Mouse (Mus musculus) megakaryocyte, embryonic 14.5 days (primary cell): ENCODE data around the gene Adcy6. TPM values are rescaled to one million over a fixed set of nuclear protein-coding genes. Genes with fewer than 3 reads are reported as not detected.
A peak's percentile ranks its signal among the peaks of the same experiment; 100 is the strongest.

Source experiments
- H3K27me3 ChIP-seq: replicated peaks from 2 replicates; pipeline ENCODE3; 2012; ENCODE audit warnings: inconsistent platforms
- H3K36me3 ChIP-seq: replicated peaks from 2 replicates; pipeline ENCODE3; 2012; ENCODE audit warnings: low read length, inconsistent platforms, mixed read lengths
- H3K4me1 ChIP-seq: 2 replicates; pipeline ENCODE4 v1.6.1; 2012; ENCODE audit warnings: inconsistent platforms
- H3K4me3 ChIP-seq: replicated peaks from 2 replicates; pipeline ENCODE3; 2012; ENCODE audit warnings: moderate library complexity, mild to moderate bottlenecking, inconsistent platforms
- H3K9me3 ChIP-seq: 2 replicates; pipeline ENCODE4 v1.6.1; 2012; ENCODE audit warnings: inconsistent platforms
- FLI1 ChIP-seq: IDR thresholded peaks from 2 replicates; pipeline ENCODE4 v1.6.1; 2012; ENCODE audit warnings: low read length, inconsistent platforms, mixed read lengths
- GATA1 ChIP-seq: IDR thresholded peaks from 3 replicates; pipeline ENCODE4 v1.6.1; 2012; ENCODE audit warnings: mixed read lengths, low read length, inconsistent platforms, borderline replicate concordance
- polyA plus RNA-seq: library from polyadenylated mRNA; stranded (reverse); fragments of >175 nt; gene quantifications from 2 replicates; pipeline ENCODE4 v1.2.3, GENCODE M21; 2012; ENCODE audit warnings: low replicate concordance; ENCODE audit not compliant: insufficient read depth

Adcy6 gene
- polyA plus RNA-seq, 1 experiment = 9.3 TPM

GRCm38 (mm10) chr15:98615751-98616150, 5.9 kb upstream of the Adcy6 start:
- H3K36me3 ChIP-seq = no peaks in the 10 kb centered on the region
- no peak overlapping the region for H3K4me3 ChIP-seq
- H3K9me3 ChIP-seq = peaks cover 17% of the 10 kb centered on the region
- peaks cover 57% of the 10 kb centered on the region for H3K27me3 ChIP-seq
- TF ChIP-seq FLI1 (no peak), GATA1 (no peak)
- peaks cover 26% of the 10 kb centered on the region for H3K4me1 ChIP-seq

- Histone ChIP-seq H3K9me3 (peaks cover 17% of the 10 kb centered on the region), H3K4me1 (peaks cover 31% of the 10 kb centered on the region), H3K36me3 (no peaks in the 10 kb centered on the region), H3K4me3 (no peak overlapping the region), H3K27me3 (peaks cover 57% of the 10 kb centered on the region)
- no peak for TF ChIP-seq GATA1
- TF ChIP-seq FLI1 = no peak
Measured at GRCm38 (mm10) chr15:98614971-98615370, 5.1 kb upstream of the Adcy6 start.

- peaks cover 35% of the 10 kb centered on the region for H3K4me1 ChIP-seq
- TF ChIP-seq FLI1 (no peak), GATA1 (no peak)
- H3K36me3 ChIP-seq = no peaks in the 10 kb centered on the region
- peaks cover 59% of the 10 kb centered on the region for H3K27me3 ChIP-seq
- H3K9me3 ChIP-seq = peaks cover 16% of the 10 kb centered on the region
- no peak overlapping the region for H3K4me3 ChIP-seq
Measured at GRCm38 (mm10) chr15:98614551-98614950, 4.7 kb upstream of the Adcy6 start.

- no peaks in the 10 kb centered on the region for H3K36me3 ChIP-seq
- H3K4me1 ChIP-seq = peaks cover 45% of the 10 kb centered on the region
- H3K27me3 ChIP-seq = peaks cover 59% of the 10 kb centered on the region
- peak overlapping the region; percentile 31 for H3K4me3 ChIP-seq
- no peaks in the 10 kb centered on the region for H3K9me3 ChIP-seq
- no peak for TF ChIP-seq FLI1
- no peak for TF ChIP-seq GATA1
Measured at GRCm38 (mm10) chr15:98612229-98612628, 2.4 kb upstream of the Adcy6 start.

- peak overlapping the region; percentile 96 for H3K4me3 ChIP-seq
- H3K36me3 ChIP-seq = no peaks in the 10 kb centered on the region
- peaks cover 53% of the 10 kb centered on the region for H3K27me3 ChIP-seq
- TF ChIP-seq GATA1 (no peak), FLI1 (no peak)
- H3K9me3 ChIP-seq = no peaks in the 10 kb centered on the region
- peaks cover 54% of the 10 kb centered on the region for H3K4me1 ChIP-seq
Measured at GRCm38 (mm10) chr15:98610131-98610633, 306 bp upstream of the Adcy6 start.

- Histone ChIP-seq H3K9me3 (no peaks in the 10 kb centered on the region), H3K36me3 (peaks cover 13% of the 10 kb centered on the region), H3K27me3 (peaks cover 52% of the 10 kb centered on the region), H3K4me1 (peaks cover 68% of the 10 kb centered on the region), H3K4me3 (peak overlapping the region; percentile 96)
- TF ChIP-seq FLI1 = no peak
- no peak for TF ChIP-seq GATA1
Measured at GRCm38 (mm10) chr15:98608784-98609250, 1.1 kb downstream of the Adcy6 start.

GRCm38 (mm10) chr15:98608058-98608783, 1.7 kb downstream of the Adcy6 start:
- Histone ChIP-seq H3K9me3 (no peaks in the 10 kb centered on the region), H3K36me3 (peaks cover 19% of the 10 kb centered on the region), H3K4me1 (peaks cover 74% of the 10 kb centered on the region), H3K27me3 (peaks cover 55% of the 10 kb centered on the region), H3K4me3 (peak overlapping the region; percentile 96)
- TF ChIP-seq GATA1 = no peak
- no peak for TF ChIP-seq FLI1

GRCm38 (mm10) chr15:98607557-98607956, 2.3 kb downstream of the Adcy6 start:
- peaks cover 55% of the 10 kb centered on the region for H3K27me3 ChIP-seq
- H3K4me3 ChIP-seq = peak overlapping the region; percentile 96
- H3K4me1 ChIP-seq = peaks cover 80% of the 10 kb centered on the region

GRCm38 (mm10) chr15:98606739-98607138, 3.1 kb downstream of the Adcy6 start:
- H3K9me3 ChIP-seq = no peaks in the 10 kb centered on the region
- TF ChIP-seq GATA1 (no peak), FLI1 (no peak)
- peaks cover 57% of the 10 kb centered on the region for H3K27me3 ChIP-seq
- H3K4me3 ChIP-seq = peak overlapping the region; percentile 96
- peaks cover 32% of the 10 kb centered on the region for H3K36me3 ChIP-seq
- H3K4me1 ChIP-seq = peaks cover 83% of the 10 kb centered on the region

More at GRCm38 (mm10) chr15:98607557-98607956, 2.3 kb downstream of the Adcy6 start:
- Histone ChIP-seq H3K36me3 (peaks cover 25% of the 10 kb centered on the region), H3K9me3 (no peaks in the 10 kb centered on the region)
- TF ChIP-seq GATA1 (no peak), FLI1 (no peak)

- TF ChIP-seq GATA1 (peak; percentile 42; the same call in 1 of the 3 replicates), FLI1 (no peak)
- H3K4me3 ChIP-seq = peak overlapping the region; percentile 96
- peaks cover 54% of the 10 kb centered on the region for H3K27me3 ChIP-seq
- peaks cover 39% of the 10 kb centered on the region for H3K36me3 ChIP-seq
- no peaks in the 10 kb centered on the region for H3K9me3 ChIP-seq
- peaks cover 89% of the 10 kb centered on the region for H3K4me1 ChIP-seq
Measured at GRCm38 (mm10) chr15:98606051-98606536, 3.8 kb downstream of the Adcy6 start.
